Mouse (Mus musculus) heart, embryonic 16.5 days (tissue): ENCODE measurements at regions not wholly inside any gene's neighbourhood (a gene's known extent, or its start where the extent isn't known, plus 50 kb on each side); places are given as distances from the start of the nearest gene placed in this dataset.

Experiments used
- ATAC-seq: fragments of 200-750 bp; cut with Nextera tagmentation; replicated peaks from 2 replicates; pipeline ENCODE4 v1.8.0; 2017; ENCODE audit warnings: moderate number of reproducible peaks; ENCODE audit not compliant: insufficient read depth, low FRiP score; ENCODE audit errors: extremely low read depth
- H3K27ac ChIP-seq: fragments of 300-500 bp; sonication (generic); 2 replicates; pipeline ENCODE4 v1.5.1; 2014; ENCODE audit warnings: mild to moderate bottlenecking, low read length, control low read depth, moderate library complexity
- H3K27me3 ChIP-seq: fragments of 300-500 bp; sonication (generic); 2 replicates; pipeline ENCODE4 v1.6.1; 2014; ENCODE audit warnings: low read length, mixed read lengths; ENCODE audit not compliant: control insufficient read depth, insufficient read depth
- H3K36me3 ChIP-seq: fragments of 300-500 bp; sonication (generic); 2 replicates; pipeline ENCODE4 v1.6.1; 2014; ENCODE audit not compliant: control insufficient read depth, insufficient read depth
- H3K4me1 ChIP-seq: fragments of 300-500 bp; sonication (generic); 2 replicates; pipeline ENCODE4 v1.6.1; 2014; ENCODE audit warnings: low read length, mixed read lengths; ENCODE audit not compliant: control insufficient read depth, insufficient read depth
- H3K4me2 ChIP-seq: fragments of 300-500 bp; sonication (generic); 2 replicates; pipeline ENCODE4 v1.6.1; 2014; ENCODE audit warnings: low read depth, mild to moderate bottlenecking, control low read depth, low read length
- H3K4me3 ChIP-seq: fragments of 300-500 bp; sonication (generic); 2 replicates; pipeline ENCODE4 v1.5.1; 2014; ENCODE audit warnings: mild to moderate bottlenecking, control low read depth, low read length
- H3K9ac ChIP-seq: fragments of 300-500 bp; sonication (generic); 2 replicates; pipeline ENCODE4 v1.6.1; 2014; ENCODE audit warnings: low read length, control low read depth
- H3K9me3 ChIP-seq: fragments of 300-500 bp; sonication (generic); replicated peaks from 2 replicates; pipeline ENCODE4 v1.6.1; 2016; ENCODE audit warnings: low read length; ENCODE audit not compliant: control insufficient read depth
- WGBS: fragments of 180-500 bp; shearing (Covaris S2); extraction: QIAGEN DNeasy Blood & Tissue Kit; methylation state at CpG from one replicate; pipeline ENCODE4 v1.1.7; 2014; 5-methylcytosine and 5-hydroxymethylcytosine counted together

GRCm38 (mm10) chr8:90597376-90597775, 219.8 kb downstream of the Gm19935 start:
- H3K4me1 ChIP-seq = no peaks in the 10 kb centered on the region
- no peak overlapping the region for H3K9ac ChIP-seq
- no peaks in the 10 kb centered on the region for H3K27me3 ChIP-seq
- 68% methylated on average over 6 of the region's 6 CpGs for WGBS
- H3K4me3 ChIP-seq = no peak overlapping the region
- H3K9me3 ChIP-seq = peaks cover 3% of the 10 kb centered on the region
- no peak overlapping the region for H3K4me2 ChIP-seq
- no peak overlapping the region for H3K27ac ChIP-seq
- no peak for ATAC-seq
- H3K36me3 ChIP-seq = no peaks in the 10 kb centered on the region

GRCm38 (mm10) chr8:90579426-90579825, 231.3 kb upstream of the Tox3 start:
- Histone ChIP-seq H3K36me3 (no peaks in the 10 kb centered on the region), H3K9me3 (no peaks in the 10 kb centered on the region), H3K9ac (no peak overlapping the region), H3K4me3 (no peak overlapping the region), H3K4me1 (no peaks in the 10 kb centered on the region), H3K4me2 (no peak overlapping the region), H3K27ac (no peak overlapping the region), H3K27me3 (no peaks in the 10 kb centered on the region)
- no peak for ATAC-seq
- WGBS = 82% methylated on average over 4 of the region's 4 CpGs

- H3K27ac ChIP-seq = no peak overlapping the region
- no peaks in the 10 kb centered on the region for H3K36me3 ChIP-seq
- no peaks in the 10 kb centered on the region for H3K9me3 ChIP-seq
- H3K4me2 ChIP-seq = no peak overlapping the region
- ATAC-seq = no peak
- no peak overlapping the region for H3K4me3 ChIP-seq
- H3K4me1 ChIP-seq = no peaks in the 10 kb centered on the region
- H3K27me3 ChIP-seq = no peaks in the 10 kb centered on the region
- H3K9ac ChIP-seq = no peak overlapping the region
- WGBS = 85% methylated on average over 4 of the region's 4 CpGs
Measured at GRCm38 (mm10) chr8:90576976-90577375, 228.8 kb upstream of the Tox3 start.

- Histone ChIP-seq H3K27ac (no peak overlapping the region), H3K36me3 (no peaks in the 10 kb centered on the region), H3K4me1 (no peaks in the 10 kb centered on the region), H3K27me3 (no peaks in the 10 kb centered on the region), H3K9ac (no peak overlapping the region), H3K4me3 (no peak overlapping the region), H3K9me3 (no peaks in the 10 kb centered on the region), H3K4me2 (no peak overlapping the region)
- no peak for ATAC-seq
- WGBS = 79% methylated on average over 3 of the region's 3 CpGs
Measured at GRCm38 (mm10) chr8:90574676-90575075, 226.5 kb upstream of the Tox3 start.

GRCm38 (mm10) chr8:90556079-90556427, 207.9 kb upstream of the Tox3 start:
- 81% methylated on average over 7 of the region's 7 CpGs for WGBS
- Histone ChIP-seq H3K4me3 (no peak overlapping the region), H3K36me3 (no peaks in the 10 kb centered on the region), H3K4me2 (no peak overlapping the region), H3K4me1 (no peaks in the 10 kb centered on the region), H3K27me3 (no peaks in the 10 kb centered on the region), H3K9me3 (no peaks in the 10 kb centered on the region), H3K27ac (no peak overlapping the region), H3K9ac (no peak overlapping the region)
- ATAC-seq = no peak

GRCm38 (mm10) chr8:90555415-90556078, 207.4 kb upstream of the Tox3 start:
- Histone ChIP-seq H3K9ac (no peak overlapping the region), H3K9me3 (no peaks in the 10 kb centered on the region), H3K4me2 (no peak overlapping the region), H3K27ac (no peak overlapping the region), H3K27me3 (no peaks in the 10 kb centered on the region), H3K4me3 (no peak overlapping the region), H3K36me3 (no peaks in the 10 kb centered on the region), H3K4me1 (no peaks in the 10 kb centered on the region)
- no peak for ATAC-seq
- WGBS = 78% methylated on average over 14 of the region's 14 CpGs

GRCm38 (mm10) chr8:90547276-90547675, 199.1 kb upstream of the Tox3 start:
- 75% methylated on average over 3 of the region's 3 CpGs for WGBS
- Histone ChIP-seq H3K4me3 (no peak overlapping the region), H3K9me3 (no peaks in the 10 kb centered on the region), H3K4me1 (no peaks in the 10 kb centered on the region), H3K27ac (no peak overlapping the region), H3K9ac (no peak overlapping the region), H3K36me3 (no peaks in the 10 kb centered on the region), H3K27me3 (no peaks in the 10 kb centered on the region), H3K4me2 (no peak overlapping the region)
- no peak for ATAC-seq

- H3K27me3 ChIP-seq = no peaks in the 10 kb centered on the region
- ATAC-seq = no peak
- 80% methylated on average over 8 of the region's 8 CpGs for WGBS
- H3K27ac ChIP-seq = no peak overlapping the region
- no peak overlapping the region for H3K4me2 ChIP-seq
- H3K9ac ChIP-seq = no peak overlapping the region
- H3K9me3 ChIP-seq = no peaks in the 10 kb centered on the region
- H3K4me3 ChIP-seq = no peak overlapping the region
- no peaks in the 10 kb centered on the region for H3K4me1 ChIP-seq
- no peaks in the 10 kb centered on the region for H3K36me3 ChIP-seq
Measured at GRCm38 (mm10) chr8:90542619-90543018, 194.5 kb upstream of the Tox3 start.

- H3K4me2 ChIP-seq = no peak overlapping the region
- H3K4me3 ChIP-seq = no peak overlapping the region
- no peaks in the 10 kb centered on the region for H3K27me3 ChIP-seq
- no peak overlapping the region for H3K27ac ChIP-seq
- H3K9ac ChIP-seq = no peak overlapping the region
- no peaks in the 10 kb centered on the region for H3K4me1 ChIP-seq
- 86% methylated on average over 4 of the region's 4 CpGs for WGBS
- H3K9me3 ChIP-seq = no peaks in the 10 kb centered on the region
- no peaks in the 10 kb centered on the region for H3K36me3 ChIP-seq
- no peak for ATAC-seq
Measured at GRCm38 (mm10) chr8:90536196-90536640, 188.1 kb upstream of the Tox3 start.
